Mouse (Mus musculus): ENCODE measurements around the gene Lif.

- TF ChIP-seq ZC3H11A (IDR thresholded peaks at IDR 0.05; ENCODE audit: borderline replicate concordance, low read depth, low read length) (no peak), ZNF384 (IDR thresholded peaks at IDR 0.05; ENCODE audit: low read depth, low read length) (no peak)
Observed at GRCm38 (mm10) chr11:4260463-4261187, 3.3 kb downstream of the Lif start.

Measured in ES-E14 (cell line).